Mouse (Mus musculus) kidney, postnatal 36 days (tissue): ENCODE data around the gene Aldh1l1.

Source experiments
- DNase-seq, 2 experiments: peaks; one replicate each; pipeline ENCODE4 v3.0.0; 2021 to 2022; ENCODE audit warnings: mixed read lengths in 2 of 2

The Aldh1l1 gene

DNA sequence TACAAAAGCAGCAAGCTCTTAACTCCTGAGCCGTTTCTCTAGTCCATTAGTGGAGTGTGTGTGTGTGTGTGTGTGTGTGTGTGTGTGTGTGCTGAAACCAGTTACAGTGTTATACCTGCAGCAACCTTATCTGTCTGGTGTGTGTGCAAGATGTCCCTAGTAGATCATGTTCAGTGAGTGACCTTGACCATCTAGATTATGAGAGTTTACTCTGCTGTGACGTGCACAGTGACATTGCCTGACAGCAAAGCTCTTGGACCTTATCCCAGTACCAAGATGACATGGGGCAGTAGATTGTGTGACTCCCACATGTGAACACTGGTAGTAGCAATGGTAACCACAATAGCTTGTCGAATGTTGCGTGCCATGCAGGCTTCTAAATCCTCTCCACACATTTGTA is 114.1 kb downstream of the Aldh1l1 start:
- DNase-seq: no peak

DNA sequence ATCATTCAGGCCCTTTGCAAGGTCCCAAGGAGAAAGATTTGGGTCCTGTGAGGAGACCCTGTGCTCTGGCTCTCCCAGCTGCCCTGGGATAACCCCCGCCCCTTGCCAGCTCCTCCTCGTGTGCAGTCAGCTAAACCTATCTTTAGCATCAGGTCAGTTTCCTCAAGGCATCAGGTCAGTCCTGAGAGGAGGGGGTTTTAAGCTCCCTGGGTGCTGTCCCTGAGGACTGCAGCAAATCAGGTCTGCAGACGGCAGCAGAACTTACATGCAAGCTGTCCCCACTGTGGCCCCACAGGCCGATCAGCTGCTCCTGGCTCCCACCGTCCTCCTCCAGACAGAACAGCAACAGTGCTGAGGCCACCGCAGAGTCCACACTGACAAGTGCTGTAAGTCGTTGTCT is 115.5 kb downstream of the Aldh1l1 start:
- DNase-seq: no peak

DNA sequence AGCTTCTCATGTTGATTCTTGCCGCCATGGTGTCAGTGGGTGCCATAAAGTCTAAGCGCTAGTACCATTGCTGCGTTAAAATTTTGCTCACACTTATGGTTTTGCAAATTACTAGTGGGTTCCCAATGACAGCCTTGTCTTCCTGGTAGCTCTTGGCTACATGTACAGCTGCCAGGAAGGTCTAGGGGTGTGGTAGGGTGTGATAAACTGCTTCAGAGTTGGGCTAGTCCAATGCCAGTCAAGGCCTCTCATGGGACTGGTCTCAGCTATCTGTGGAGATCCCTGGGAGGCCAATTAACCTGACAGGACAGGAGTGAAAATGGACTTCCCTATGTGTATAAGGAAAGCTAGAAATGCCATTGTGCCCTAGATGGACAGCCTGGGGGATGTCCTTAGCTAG is 116.1 kb downstream of the Aldh1l1 start:
- no peak for DNase-seq

DNA sequence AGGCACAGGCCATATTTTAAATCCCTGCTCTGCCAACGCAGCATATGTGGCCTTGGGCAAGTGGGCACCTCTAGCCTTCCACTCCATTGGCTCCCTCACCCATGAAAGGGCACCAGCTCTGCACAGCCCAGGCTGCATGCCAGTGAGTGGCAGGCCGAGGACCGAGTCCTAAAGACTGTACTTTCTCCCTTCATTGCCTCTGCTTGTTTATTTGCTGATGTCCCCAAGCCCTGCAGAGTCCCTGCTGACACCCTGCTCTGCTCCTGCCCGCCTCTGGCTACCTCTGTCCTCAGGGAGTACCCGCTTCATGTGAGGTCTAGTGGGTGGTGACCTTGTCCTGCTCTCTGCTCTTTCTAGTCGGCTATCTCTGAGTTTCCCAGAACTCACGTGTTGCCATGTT is 116.9 kb downstream of the Aldh1l1 start:
- peak in 1 of 2 experiments; percentile 27 for DNase-seq

DNA sequence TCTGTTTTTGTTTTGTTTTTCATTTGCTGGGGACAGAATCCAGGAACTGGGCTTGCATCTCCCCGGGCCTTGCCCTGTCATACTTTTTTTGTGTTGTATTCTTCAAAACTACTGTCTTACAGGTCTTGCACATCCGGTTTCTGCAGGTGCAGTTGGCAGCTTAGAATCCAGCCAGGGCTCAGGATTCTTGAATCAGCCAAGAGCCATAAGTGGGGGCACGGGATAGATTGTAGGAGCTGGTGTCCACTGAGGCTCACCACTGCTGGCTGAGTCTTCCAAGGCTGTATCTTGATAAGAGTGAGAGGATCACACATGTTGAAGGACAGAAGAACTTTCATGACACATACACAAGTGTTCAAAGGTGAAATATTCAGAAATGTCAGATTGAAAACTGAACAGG is 117.9 kb downstream of the Aldh1l1 start:
- no peak for DNase-seq

GRCm38 (mm10) chr6:90604533-90605297 is 118.5 kb downstream of the Aldh1l1 start, which contains the start of gene Slc41a3:
Gene Slc41a3 (plus strand): TSS chr6:90604725.
- peak; percentile 94 to 97 for DNase-seq

GRCm38 (mm10) chr6:90605298-90605665 is 119.1 kb downstream of the Aldh1l1 start:
- DNase-seq: no peak

GRCm38 (mm10) chr6:90606538-90606937 is 120.3 kb downstream of the Aldh1l1 start:
- peak; percentile 73 to 85 for DNase-seq

- DNase-seq: peak; percentile 58 to 88
Observed at GRCm38 (mm10) chr6:90607196-90607595, 121.0 kb downstream of the Aldh1l1 start.

GRCm38 (mm10) chr6:90608186-90608585 is 122.0 kb downstream of the Aldh1l1 start:
- peak in 1 of 2 experiments; percentile 44 for DNase-seq

DNA sequence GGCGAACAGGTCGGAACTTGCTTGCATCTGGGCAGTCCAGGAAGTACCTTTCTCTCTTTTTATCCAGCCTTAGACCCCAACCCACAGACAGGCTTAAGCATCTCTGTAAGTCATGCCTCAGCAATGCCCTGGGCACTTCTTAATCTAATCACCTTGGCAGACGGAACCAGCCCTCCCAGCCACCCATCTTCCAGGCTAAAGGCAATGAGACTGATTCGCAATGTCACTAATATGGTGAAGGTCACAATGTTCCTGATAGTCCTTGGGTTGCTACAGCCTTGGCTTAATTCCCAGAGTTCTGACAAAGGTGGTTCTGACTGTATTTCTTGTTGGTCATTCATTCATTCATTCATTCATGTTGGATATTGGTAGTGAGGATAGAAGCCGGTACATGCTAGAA is 124.0 kb downstream of the Aldh1l1 start:
- no peak for DNase-seq

- no peak for DNase-seq
Observed at GRCm38 (mm10) chr6:90613277-90613676, 127.0 kb downstream of the Aldh1l1 start.

DNA sequence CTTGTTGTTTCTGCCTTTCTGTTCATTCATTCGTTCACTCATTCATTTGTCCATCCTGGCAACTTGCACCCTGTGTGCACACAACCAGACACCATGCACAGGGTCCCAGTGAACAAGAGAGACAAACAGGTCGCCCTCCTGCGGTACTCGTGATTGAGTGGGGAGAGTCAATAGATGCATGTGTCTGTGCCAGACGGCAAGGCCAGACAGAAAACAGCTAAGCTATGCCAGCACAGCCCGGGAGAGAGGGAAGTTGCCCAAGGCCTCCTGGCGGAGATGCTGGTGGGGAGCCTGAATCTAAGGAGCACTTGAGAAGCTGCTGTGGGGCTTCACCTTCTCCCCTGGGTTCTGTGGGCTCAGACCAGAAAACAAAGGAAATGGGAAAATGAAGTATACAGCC is 129.1 kb downstream of the Aldh1l1 start:
- no peak for DNase-seq

- DNase-seq: no peak
Observed at GRCm38 (mm10) chr6:90615991-90616390, 129.8 kb downstream of the Aldh1l1 start.

DNA sequence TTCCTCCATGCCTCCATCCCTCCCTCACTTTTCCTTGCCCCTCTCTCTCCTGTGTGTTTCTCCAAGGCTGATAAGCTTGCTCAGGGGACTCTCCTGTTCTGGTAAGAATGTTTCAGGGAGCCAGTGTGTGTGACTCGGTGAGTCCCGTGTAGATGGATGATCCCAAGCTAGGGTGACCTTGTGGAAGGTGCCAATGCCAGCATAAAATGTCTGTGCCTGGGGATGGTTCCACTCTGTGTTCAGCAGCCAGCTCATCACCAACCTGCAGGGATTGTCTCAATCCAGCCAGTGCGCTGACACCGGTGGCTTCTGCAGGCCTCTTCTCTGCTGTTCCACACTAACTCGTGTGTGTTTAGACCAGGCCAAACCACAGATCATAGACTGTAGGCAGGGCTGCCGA is 130.3 kb downstream of the Aldh1l1 start:
- DNase-seq: no peak

- no peak for DNase-seq
Observed at GRCm38 (mm10) chr6:90618274-90618673, 132.0 kb downstream of the Aldh1l1 start.

DNA sequence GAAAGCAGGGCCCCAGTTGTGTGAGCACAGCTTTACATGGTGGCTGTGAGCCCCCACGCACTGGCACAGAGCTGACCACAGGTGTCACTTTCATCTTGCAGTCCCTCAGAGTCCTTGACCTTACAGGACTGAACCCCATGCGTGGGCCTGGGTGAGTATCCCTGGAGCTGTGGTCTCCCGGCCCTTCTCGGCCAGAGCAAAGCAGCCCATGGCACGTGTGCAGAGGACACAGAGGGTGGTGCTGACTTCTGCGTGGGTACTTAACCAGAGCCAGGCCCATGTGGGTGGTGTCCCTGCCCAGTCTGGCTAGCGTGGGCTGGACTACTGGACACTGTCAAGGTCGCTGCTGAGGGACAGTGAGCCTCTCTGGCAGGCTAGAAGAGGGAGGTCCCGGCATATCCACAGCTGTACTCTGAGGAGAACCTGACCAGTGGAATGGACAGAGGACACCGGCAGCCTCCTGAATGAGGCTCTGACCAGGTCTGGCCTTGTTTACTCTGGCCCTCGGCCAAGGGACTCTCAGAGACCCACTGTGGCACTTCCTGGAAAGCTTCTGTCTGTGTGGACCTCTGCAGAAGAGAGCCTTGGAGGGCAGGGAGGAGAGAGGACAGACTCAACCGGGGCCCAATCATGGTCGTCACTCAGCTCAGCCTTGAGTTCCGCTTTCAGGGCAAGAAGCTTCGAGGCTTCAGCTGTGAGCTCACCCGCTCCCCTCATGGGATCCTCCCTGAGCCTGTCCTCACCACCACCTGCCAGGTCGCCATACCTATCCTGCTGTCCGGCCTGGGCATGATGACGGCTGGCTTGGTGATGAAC is 132.8 kb downstream of the Aldh1l1 start:
- peak; percentile 56 to 70 for DNase-seq

DNA sequence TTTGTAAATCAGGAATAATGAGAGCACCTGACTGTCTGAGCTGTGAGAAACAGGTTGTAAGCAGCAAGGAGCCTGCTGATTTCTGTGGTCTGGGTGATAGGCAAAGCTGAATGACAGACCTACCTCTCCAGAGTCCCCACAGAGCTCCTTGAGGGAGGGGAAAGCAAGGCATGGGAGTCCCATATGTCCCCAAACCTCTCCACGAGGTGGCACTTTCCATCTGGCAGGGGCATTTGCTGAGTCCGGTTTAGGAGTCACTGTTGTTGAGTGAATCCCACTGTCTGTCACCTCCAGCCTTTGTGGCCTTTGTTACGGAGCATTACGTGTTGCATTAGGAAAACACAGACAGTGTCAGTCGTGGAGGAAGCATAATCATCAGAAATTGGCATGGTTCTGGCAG is 133.7 kb downstream of the Aldh1l1 start:
- no peak for DNase-seq

- peak; percentile 28 to 55 for DNase-seq
Observed at GRCm38 (mm10) chr6:90620791-90621583, 134.8 kb downstream of the Aldh1l1 start.

- DNase-seq: no peak
Observed at GRCm38 (mm10) chr6:90621584-90621890, 135.3 kb downstream of the Aldh1l1 start.

- DNase-seq: no peak
Observed at GRCm38 (mm10) chr6:90622758-90623455, 136.7 kb downstream of the Aldh1l1 start.

DNA sequence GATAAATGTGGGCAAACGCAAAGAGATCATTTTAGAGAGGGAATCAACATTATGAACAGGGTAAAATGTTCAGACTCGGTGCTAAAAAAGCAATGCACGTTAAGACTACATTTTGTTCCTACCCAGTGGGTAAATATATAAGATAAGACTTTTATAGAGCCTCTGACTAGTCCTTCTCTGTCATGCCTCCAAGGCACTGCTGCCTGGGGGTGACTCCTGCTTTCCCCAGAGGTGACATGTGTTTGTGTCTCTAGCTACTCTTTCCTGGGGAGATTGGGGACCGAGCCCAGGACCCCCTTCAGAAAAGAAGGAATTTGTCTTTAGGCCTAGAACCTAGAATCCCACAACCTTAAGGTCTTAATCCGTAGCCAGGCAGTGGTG is 137.2 kb downstream of the Aldh1l1 start:
- DNase-seq: no peak

DNA sequence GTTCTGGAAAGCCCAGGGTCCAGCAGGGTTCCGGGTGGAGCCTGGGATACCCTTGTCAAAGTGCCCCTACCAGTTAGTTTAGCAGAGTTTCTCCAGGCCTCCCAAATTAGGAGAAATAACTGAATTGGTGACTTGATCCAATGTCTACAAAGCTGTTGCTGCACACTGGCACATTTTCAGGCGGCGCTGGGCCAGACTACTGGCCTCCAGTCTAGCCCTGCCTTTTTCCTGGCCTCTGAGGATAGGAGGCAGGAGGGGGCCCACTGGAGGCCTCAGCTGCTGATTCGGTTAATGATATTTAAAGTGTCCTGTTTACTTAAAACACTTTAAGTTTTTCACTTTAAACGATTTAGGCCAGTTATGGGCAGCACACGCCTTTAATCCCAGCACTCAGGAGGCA is 138.0 kb downstream of the Aldh1l1 start:
- peak in 1 of 2 experiments; percentile 37 for DNase-seq
